ENCODE assay signal across 17 mouse cellular contexts in genomic region chr1:165628603-165629002, GRCm38 (mm10).
"Had no signal": no experiment of that assay in that cellular context is flagged by ENCODE, and none has a peak within 500 bp of the region (broad histone marks: within the 10 kb centered on the region; RNA-seq: fewer than 3 reads in every experiment).

No protein-coding gene starts in this region.

- H3K4me2 ChIP-seq: limb, embryonic 15.5 days; lung, embryonic 14.5 days; midbrain, embryonic 13.5 days; neural tube, embryonic 15.5 days had no signal

- H3K36me3 ChIP-seq: intestine, embryonic 15.5 days; limb, embryonic 15.5 days; midbrain, embryonic 13.5 days; neural tube, embryonic 15.5 days had no signal

- H3K9me3 ChIP-seq: intestine, embryonic 15.5 days; limb, embryonic 15.5 days; megakaryocyte, embryonic 14.5 days; midbrain, embryonic 13.5 days; neural tube, embryonic 15.5 days had no signal

- H3K4me3 ChIP-seq: intestine, embryonic 15.5 days; limb, embryonic 15.5 days; megakaryocyte, embryonic 14.5 days; midbrain, embryonic 13.5 days; myocyte; neural tube, embryonic 15.5 days had no signal

- H3K27me3 ChIP-seq: intestine, embryonic 15.5 days; limb, embryonic 15.5 days; midbrain, embryonic 13.5 days; neural tube, embryonic 15.5 days had no signal

- ATAC-seq: intestine, embryonic 15.5 days; midbrain, embryonic 13.5 days had no signal

- H3K9ac ChIP-seq: intestine, embryonic 15.5 days; limb, embryonic 15.5 days; lung, embryonic 14.5 days; midbrain, embryonic 13.5 days; neural tube, embryonic 15.5 days had no signal

- H3K27ac ChIP-seq: limb, embryonic 15.5 days; midbrain, embryonic 13.5 days; neural tube, embryonic 15.5 days had no signal

- DNase-seq: kidney, adult 18-20 months; kidney, postnatal 14 days; layer of hippocampus, adult 9-11 months; layer of hippocampus, postnatal 36 days; lung, embryonic 14.5 days; lung, postnatal 10 days; lung, postnatal 4 days; right cerebral cortex, adult 18-20 months; spleen, adult 18-20 months; thymus, adult 18-20 months; thymus, postnatal 14 days had no signal
